Comparison of ENCODE assay signal across 8 mouse cellular contexts in the genomic region with DNA sequence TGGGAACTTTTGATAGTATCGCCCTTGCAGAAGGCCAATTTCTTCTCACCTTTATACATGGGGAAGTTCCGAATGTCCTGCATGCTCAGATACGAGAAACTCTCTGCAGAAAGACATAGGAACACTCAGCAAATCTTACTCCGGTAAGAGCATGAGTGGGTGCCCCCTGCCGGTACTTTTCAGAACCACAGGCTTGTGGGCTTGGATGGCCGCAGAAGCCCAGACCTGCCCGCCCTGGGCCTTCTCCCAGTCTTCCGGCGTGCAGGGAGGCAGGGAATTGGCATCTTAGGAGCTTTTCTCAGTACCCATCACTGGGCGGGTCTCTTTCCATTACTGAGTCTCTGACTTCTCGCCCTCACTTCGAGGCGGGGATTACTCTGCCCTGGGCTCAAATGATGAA. TPM values are rescaled to one million over a fixed set of nuclear protein-coding genes. Genes with fewer than 3 reads are reported as not detected.
DNase-seq lines count a peak whose midpoint lies in the region; ATAC-seq lines count a peak whose summit lies in the region.

No protein-coding gene starts in this region.

- ATAC-seq in hindbrain, embryonic 15.5 days (ENCODE audit: low FRiP score, low read depth) = peak; percentile 52

- no peak overlapping the region for H3K27ac ChIP-seq in hindbrain, embryonic 15.5 days (replicated peaks)

- no peaks in the 10 kb centered on the region for H3K36me3 ChIP-seq in hindbrain, embryonic 15.5 days

- peaks cover 12% of the 10 kb centered on the region for H3K4me1 ChIP-seq in hindbrain, embryonic 15.5 days (replicated peaks)

- H3K9me3 ChIP-seq in hindbrain, embryonic 15.5 days = no peaks in the 10 kb centered on the region

- H3K9ac ChIP-seq in hindbrain, embryonic 15.5 days = no peak overlapping the region

- 3% methylated on average over 13 of the region's 13 CpGs for WGBS in hindbrain, embryonic 15.5 days

- peak overlapping the region; percentile 16; the same call in 1 of the 2 replicates for H3K4me2 ChIP-seq in hindbrain, embryonic 15.5 days

- DNase-seq in NIH3T3 (ENCODE audit: low read depth) = peak; percentile 94
- DNase-seq in cerebellum, adult 9-11 months = peak; percentile 75
- peak; percentile 75 for DNase-seq in gastrocnemius, adult 18-20 months (ENCODE audit: low spot score)
- DNase-seq in layer of hippocampus, postnatal 25 days (ENCODE audit: extremely low spot score in 1 of 2, low spot score in 1 of 2) = peak; percentile 74 to 97
- peak; percentile 79 to 87 for DNase-seq in lung, postnatal 4 days
- peak; percentile 88 to 90 for DNase-seq in right cerebral cortex, adult 2 months (ENCODE audit: low spot score in 2 of 2)
- DNase-seq in urinary bladder, postnatal 10 days (ENCODE audit: low spot score) = peak; percentile 47

- no peak overlapping the region for H3K4me3 ChIP-seq in hindbrain, embryonic 15.5 days

- H3K27me3 ChIP-seq in hindbrain, embryonic 15.5 days = peaks cover 47% of the 10 kb centered on the region

RNA-seq across cellular contexts. Expression of a gene that starts 33.6 kb away (rescaled TPM):
- total RNA-seq in gastrocnemius, adult 18-20 months (2021) = under 1 TPM; 0.09 to 0.19 TPM
- polyA plus RNA-seq in hindbrain, embryonic 15.5 days (2015; fragmentation: Nextera tagmentation; extraction: Ambion mirVana) = 22.7 and 25.9 TPM in 2 replicates
- total RNA-seq in layer of hippocampus, postnatal 25 days (2021) = 100 to 1,000 TPM; 139 to 163 TPM

RNA-seq across cellular contexts. Expression of a gene that starts 44.4 kb away (rescaled TPM):
- not detected for total RNA-seq in gastrocnemius, adult 18-20 months (2021)
- polyA plus RNA-seq in hindbrain, embryonic 15.5 days (2015; fragmentation: Nextera tagmentation; extraction: Ambion mirVana) = 8.3 and 8.6 TPM in 2 replicates
- under 1 TPM in 1 of 2 experiments, not detected in 1; 0.07 TPM for total RNA-seq in layer of hippocampus, postnatal 25 days (2021)

Comparison
In these comparisons a context has a peak if more than half of its experiments do, and no peak if none do; other contexts are left out.
1. RNA of a gene that starts 33.6 kb away (total RNA-seq): 139 to 163 TPM in layer of hippocampus, postnatal 25 days; 0.09 to 0.19 TPM in gastrocnemius, adult 18-20 months; every median in the first group is over 100 times any median in the second.
2. Peak in every context shown above with its lines, with median percentiles within 50 percentile points of each other: DNase-seq.